Mouse (Mus musculus): ENCODE data around the gene Smo.
A peak's percentile ranks its signal among the peaks of the same experiment; 100 is the strongest.

Gene Smo

GRCm38 (mm10) chr6:29775609-29776008, 40.3 kb downstream of the Smo start:
- no peak for DNase-seq (ENCODE audit: low spot score)

DNA sequence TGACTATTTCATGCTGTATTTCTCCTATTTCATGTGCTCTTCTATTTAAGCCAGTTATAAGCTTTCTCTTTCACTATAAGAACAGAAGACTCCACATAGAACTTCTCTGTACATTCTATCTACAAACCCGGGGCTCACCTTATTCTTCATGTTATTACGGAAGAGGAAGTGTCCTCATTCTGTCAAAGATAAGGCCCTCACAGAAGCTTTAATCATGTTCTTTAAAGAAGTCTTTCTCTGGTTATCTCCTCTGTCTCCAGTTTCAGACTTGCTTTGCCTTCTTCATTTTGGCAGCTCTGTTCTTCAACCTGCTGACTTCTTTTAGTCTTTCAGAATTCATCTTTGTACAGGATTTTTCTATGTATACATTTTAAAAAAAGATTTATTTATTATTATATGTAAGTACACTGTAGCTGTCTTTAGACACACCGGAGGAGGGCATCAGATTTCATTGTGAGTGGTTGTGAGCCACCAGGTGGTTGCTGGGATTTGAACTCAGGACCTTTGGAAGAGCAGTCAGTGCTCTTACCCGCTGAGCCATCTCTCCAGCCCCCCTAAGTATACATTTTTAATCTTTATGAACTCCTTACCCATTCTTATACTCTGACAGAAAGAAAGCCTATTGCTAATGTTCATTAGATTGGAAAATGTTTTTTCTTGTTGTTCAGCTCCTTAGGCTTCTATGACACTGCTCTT, 41.4 kb downstream of the Smo start:
- DNase-seq (ENCODE audit: low spot score), result no peak

GRCm38 (mm10) chr6:29777238-29777555, 41.9 kb downstream of the Smo start:
- no peak for DNase-seq (ENCODE audit: low spot score)

DNA sequence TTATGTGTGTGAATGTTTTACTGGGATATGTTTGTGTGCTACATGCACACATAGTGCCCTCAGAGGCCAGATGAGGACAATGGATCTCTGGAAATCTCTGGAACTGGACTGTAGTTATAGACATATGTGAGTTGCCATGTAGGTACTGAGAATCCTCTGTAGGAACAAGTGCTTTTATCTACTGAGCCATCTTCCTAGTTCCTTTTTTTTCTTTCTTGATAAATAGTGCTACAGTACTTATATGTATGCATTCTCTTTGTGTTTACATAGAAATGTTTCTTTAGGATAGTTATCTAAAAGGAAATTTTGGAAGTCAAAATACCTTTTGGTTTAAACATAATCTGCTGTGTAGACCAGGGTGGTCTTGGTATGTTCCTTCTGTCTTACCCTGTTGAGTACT, 44.8 kb downstream of the Smo start:
- DNase-seq (ENCODE audit: low spot score), result no peak

- no peak for DNase-seq (ENCODE audit: low spot score)
These were observed 45.3 kb downstream of the Smo start for GRCm38 (mm10) chr6:29780571-29780970.

- no peak for DNase-seq (ENCODE audit: low spot score)
These were observed 46.9 kb downstream of the Smo start for GRCm38 (mm10) chr6:29782239-29782638.

DNA sequence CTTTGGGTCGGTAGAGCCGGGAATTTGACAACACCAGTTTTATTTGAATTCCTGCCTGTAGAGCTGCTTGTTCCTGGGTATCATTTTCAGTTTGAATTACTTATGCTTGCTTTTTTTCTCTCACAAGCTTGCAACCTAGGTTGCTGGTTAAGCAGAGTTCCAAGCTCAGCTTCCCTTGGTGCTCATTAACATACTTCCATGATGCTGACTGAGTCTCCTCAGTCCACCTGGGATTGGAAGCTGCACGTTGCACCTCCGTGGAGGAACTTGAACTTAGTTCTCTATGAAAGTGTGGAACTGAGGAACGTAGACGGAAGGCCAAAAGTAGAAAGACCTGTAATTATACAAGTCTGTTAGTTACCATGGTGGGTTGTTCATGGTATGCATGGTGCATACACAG, 48.7 kb downstream of the Smo start:
- no peak for DNase-seq (ENCODE audit: low spot score)

DNA sequence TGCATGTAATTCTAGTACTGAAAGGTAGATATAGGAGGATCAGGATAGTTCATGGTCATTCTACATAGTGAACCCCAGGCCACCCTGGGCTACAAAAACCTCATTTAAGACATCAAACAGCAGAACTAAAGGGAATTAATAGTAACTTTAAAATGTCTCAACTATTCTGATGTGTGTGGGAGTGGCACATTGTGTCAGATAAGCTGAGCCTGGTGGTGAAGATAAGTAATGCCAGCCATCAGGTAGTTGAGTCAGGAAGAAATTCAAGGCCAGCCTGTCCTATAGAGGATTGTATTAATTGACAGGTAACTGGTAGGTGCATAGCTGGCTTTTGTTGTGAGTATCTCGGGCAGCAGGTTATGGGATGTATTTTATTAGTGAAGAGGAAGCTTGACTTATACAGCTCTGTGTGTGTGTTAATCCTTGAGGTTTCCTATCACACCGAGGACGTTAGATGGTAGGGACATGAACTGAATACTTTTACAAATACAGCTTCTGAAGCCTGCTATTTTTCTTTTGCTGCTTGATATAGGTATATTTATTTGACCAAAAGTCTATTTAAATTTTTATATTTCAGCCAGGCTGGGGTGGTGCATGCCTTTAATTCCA, 49.2 kb downstream of the Smo start:
- DNase-seq (ENCODE audit: low spot score), result no peak

- DNase-seq (ENCODE audit: low spot score), result no peak
These were observed 50.5 kb downstream of the Smo start for GRCm38 (mm10) chr6:29785759-29786158.

- no peak for DNase-seq (ENCODE audit: low spot score)
These were observed 53.6 kb downstream of the Smo start for GRCm38 (mm10) chr6:29788779-29789350.

- DNase-seq (ENCODE audit: low spot score), result no peak
These were observed 54.9 kb downstream of the Smo start for GRCm38 (mm10) chr6:29790014-29790698.

DNA sequence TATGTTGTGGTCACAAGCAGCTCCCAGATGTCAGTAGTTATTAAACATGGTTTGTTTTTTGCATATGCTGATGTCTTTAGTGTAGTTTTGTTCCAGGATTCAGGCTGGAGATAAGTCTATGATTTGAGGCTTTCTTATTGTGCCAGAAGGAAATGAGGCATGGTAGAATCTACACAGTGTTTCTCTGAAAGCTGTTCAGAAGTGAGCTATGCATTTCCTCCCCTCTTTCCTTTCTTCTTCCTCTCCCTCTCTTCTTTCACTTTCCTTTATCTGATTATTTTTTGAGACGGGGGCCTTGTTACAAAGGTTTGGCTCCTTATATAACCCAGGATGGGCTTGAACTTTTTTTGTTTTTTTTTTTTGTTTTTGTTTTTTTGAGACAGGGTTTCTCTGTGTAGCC, 58.2 kb downstream of the Smo start:
- no peak for DNase-seq (ENCODE audit: low spot score)

GRCm38 (mm10) chr6:29794582-29794981, 59.3 kb downstream of the Smo start:
- no peak for DNase-seq (ENCODE audit: low spot score)

DNA sequence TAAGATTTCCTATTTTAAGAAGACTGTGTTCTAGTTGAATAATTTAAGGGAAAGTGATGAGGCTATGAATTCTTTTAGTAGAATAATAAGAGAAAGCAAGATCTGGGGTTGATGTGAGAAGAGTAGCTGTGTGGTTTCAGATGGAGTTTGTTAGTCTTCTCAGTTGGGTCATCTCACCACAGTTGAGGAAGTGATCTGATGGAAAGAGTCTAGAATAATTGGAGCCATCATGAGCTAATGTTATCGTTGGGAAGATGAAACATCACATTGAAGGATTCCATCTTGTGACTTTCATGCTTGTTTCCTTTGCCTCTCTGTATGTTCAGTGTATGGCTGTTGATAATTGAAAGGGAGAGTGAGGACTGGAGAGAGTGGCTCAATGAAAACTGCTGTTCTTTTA, 67.7 kb downstream of the Smo start:
- DNase-seq (ENCODE audit: low spot score), result no peak

DNA sequence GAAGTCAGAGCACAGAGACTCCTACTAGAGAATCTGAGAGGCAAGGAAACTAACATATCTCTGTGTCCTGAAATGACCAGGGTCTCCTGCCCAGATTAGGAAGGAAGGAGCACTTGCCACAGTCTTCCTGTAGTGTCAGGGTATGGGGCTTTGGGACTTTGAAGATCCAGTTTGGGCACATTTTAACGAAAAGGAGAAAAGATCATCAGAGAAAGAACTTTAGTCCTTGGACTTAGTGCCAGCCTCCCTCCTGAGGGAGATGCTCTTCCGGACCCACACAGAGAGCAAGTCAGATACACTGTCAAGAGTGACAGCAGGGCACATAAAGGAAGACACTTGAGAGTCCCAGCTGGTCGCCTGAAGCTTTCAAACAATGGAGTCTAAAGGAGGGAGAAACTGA, 68.7 kb downstream of the Smo start:
- no peak for DNase-seq (ENCODE audit: low spot score)

DNA sequence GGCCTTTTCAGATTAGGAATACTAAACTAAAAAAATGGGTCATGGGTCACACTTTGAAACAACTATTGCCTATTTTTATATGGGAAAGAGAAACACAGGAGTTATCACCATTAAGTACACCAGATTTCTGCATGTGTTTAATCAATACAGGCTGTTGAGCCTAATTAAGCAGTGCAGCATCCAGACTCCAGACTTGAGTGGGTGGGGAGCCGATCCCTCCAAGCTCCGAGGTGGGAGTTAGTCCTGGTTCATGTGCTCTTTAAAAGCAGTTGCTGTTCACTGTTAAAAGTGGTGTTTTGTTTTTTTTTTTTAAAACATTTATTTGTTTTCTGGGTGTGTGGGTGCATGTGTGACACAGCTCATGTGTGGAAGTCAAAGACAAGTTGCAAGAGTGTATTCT, 70.1 kb downstream of the Smo start:
- DNase-seq (ENCODE audit: low spot score), result peak; percentile 35
